Mouse (Mus musculus) 416B (cell line): Measurements from ENCODE around the gene Shank2.

ENCODE experiments used
- DNase-seq: peaks from one replicate; pipeline ENCODE4 v3.0.0; 2011; ENCODE audit warnings: low read depth

Gene Shank2

GRCm38 (mm10) chr7:144271074-144271473 lies 269.3 kb downstream of the Shank2 start:
- no peak for DNase-seq

- no peak for DNase-seq
Measured at GRCm38 (mm10) chr7:144278703-144279102, 277.0 kb downstream of the Shank2 start.

- DNase-seq = no peak
Measured at GRCm38 (mm10) chr7:144283701-144284100, 282.0 kb downstream of the Shank2 start.

- DNase-seq = no peak
Measured at GRCm38 (mm10) chr7:144284241-144285065, 282.7 kb downstream of the Shank2 start.

GRCm38 (mm10) chr7:144285066-144285633 lies 283.4 kb downstream of the Shank2 start:
- no peak for DNase-seq

GRCm38 (mm10) chr7:144285912-144286311 lies 284.2 kb downstream of the Shank2 start:
- no peak for DNase-seq

- DNase-seq = peak; percentile 65
Measured at GRCm38 (mm10) chr7:144287991-144288390, 286.3 kb downstream of the Shank2 start.

- no peak for DNase-seq
Measured at GRCm38 (mm10) chr7:144291478-144291877, 289.8 kb downstream of the Shank2 start.

GRCm38 (mm10) chr7:144293611-144294010 lies 291.9 kb downstream of the Shank2 start:
- no peak for DNase-seq

- peak; percentile 22 for DNase-seq
Measured at GRCm38 (mm10) chr7:144294239-144295200, 292.8 kb downstream of the Shank2 start.

GRCm38 (mm10) chr7:144299351-144299750 lies 297.6 kb downstream of the Shank2 start:
- no peak for DNase-seq

- DNase-seq = no peak
Measured at GRCm38 (mm10) chr7:144301646-144302045, 299.9 kb downstream of the Shank2 start.

GRCm38 (mm10) chr7:144302498-144302897 lies 300.8 kb downstream of the Shank2 start:
- DNase-seq = no peak

GRCm38 (mm10) chr7:144307853-144308409 lies 306.2 kb downstream of the Shank2 start:
- DNase-seq = no peak

GRCm38 (mm10) chr7:144314438-144315105 lies 312.8 kb downstream of the Shank2 start:
- no peak for DNase-seq

- no peak for DNase-seq
Measured at GRCm38 (mm10) chr7:144316224-144316623, 314.5 kb downstream of the Shank2 start.

- no peak for DNase-seq
Measured at GRCm38 (mm10) chr7:144316797-144317196, 315.1 kb downstream of the Shank2 start.

GRCm38 (mm10) chr7:144324077-144324476 lies 322.3 kb downstream of the Shank2 start:
- no peak for DNase-seq

GRCm38 (mm10) chr7:144324861-144325260 lies 323.1 kb downstream of the Shank2 start:
- DNase-seq = no peak

GRCm38 (mm10) chr7:144325603-144326002 lies 323.9 kb downstream of the Shank2 start:
- DNase-seq = no peak

- DNase-seq = no peak
Measured at GRCm38 (mm10) chr7:144329403-144329890, 327.7 kb downstream of the Shank2 start.
